Mouse (Mus musculus): ENCODE measurements around the gene Mipep. TPM values are rescaled to one million over a fixed set of nuclear protein-coding genes. Genes with fewer than 3 reads are reported as not detected.

Mipep gene
- polyA plus RNA-seq, 1 experiment from 2014 or later = 5.6 TPM

- WGBS (ENCODE audit: insufficient replicate concordance) = 93% methylated on average over 8 of the region's 8 CpGs
- TF ChIP-seq CTCF (IDR thresholded peaks at IDR 0.05; ENCODE audit: low read depth) (no peak), EP300 (IDR thresholded peaks at IDR 0.05; ENCODE audit: low read depth) (no peak)
- ATAC-seq = no peak
These were observed 87.5 kb downstream of the Mipep start for GRCm38 (mm10) chr14:60871831-60872230.

GRCm38 (mm10) chr14:60882106-60882505 lies 97.7 kb downstream of the Mipep start:
- TF ChIP-seq EP300 (IDR thresholded peaks at IDR 0.05; ENCODE audit: low read depth) (no peak), CTCF (IDR thresholded peaks at IDR 0.05; ENCODE audit: low read depth) (no peak)
- 86% methylated on average over 5 of the region's 5 CpGs for WGBS (ENCODE audit: insufficient replicate concordance)
- no peak overlapping the region for H3K27ac ChIP-seq (ENCODE audit: low read depth)

More at GRCm38 (mm10) chr14:60871831-60872230, 87.5 kb downstream of the Mipep start:
- H3K36me3 ChIP-seq (replicated peaks; ENCODE audit: insufficient read depth, low read length) = peaks cover 5% of the 10 kb centered on the region
- H3K4me3 ChIP-seq (ENCODE audit: low read depth, low read length) = no peak overlapping the region
- no peaks in the 10 kb centered on the region for H3K4me1 ChIP-seq (ENCODE audit: insufficient read depth)
- H3K9me3 ChIP-seq (ENCODE audit: low read length) = no peaks in the 10 kb centered on the region
- no peak overlapping the region for H3K4me2 ChIP-seq (ENCODE audit: low read depth, low read length)
- H3K27ac ChIP-seq (ENCODE audit: low read depth) = no peak overlapping the region
- H3K9ac ChIP-seq (replicated peaks) = no peak overlapping the region
- DNase-seq = no peak
- no peaks in the 10 kb centered on the region for H3K27me3 ChIP-seq (ENCODE audit: insufficient read depth, low read length)

GRCm38 (mm10) chr14:60882681-60883080 lies 98.3 kb downstream of the Mipep start:
- H3K9me3 ChIP-seq (ENCODE audit: low read length) = peaks cover 5% of the 10 kb centered on the region; the same call in 1 of the 2 replicates
- H3K27me3 ChIP-seq (ENCODE audit: insufficient read depth, low read length) = no peaks in the 10 kb centered on the region
- DNase-seq = no peak
- no peak overlapping the region for H3K4me2 ChIP-seq (ENCODE audit: low read depth, low read length)
- H3K4me1 ChIP-seq (ENCODE audit: insufficient read depth) = no peaks in the 10 kb centered on the region
- H3K4me3 ChIP-seq (ENCODE audit: low read depth, low read length) = no peak overlapping the region
- no peak overlapping the region for H3K27ac ChIP-seq (ENCODE audit: low read depth)
- H3K36me3 ChIP-seq (replicated peaks; ENCODE audit: insufficient read depth, low read length) = no peaks in the 10 kb centered on the region
- WGBS (ENCODE audit: insufficient replicate concordance) = 77% methylated on average over 4 of the region's 4 CpGs
- no peak for ATAC-seq
- TF ChIP-seq EP300 (IDR thresholded peaks at IDR 0.05; ENCODE audit: low read depth) (no peak), CTCF (IDR thresholded peaks at IDR 0.05; ENCODE audit: low read depth) (no peak)
- no peak overlapping the region for H3K9ac ChIP-seq (replicated peaks)

More at GRCm38 (mm10) chr14:60882106-60882505, 97.7 kb downstream of the Mipep start:
- ATAC-seq (no peak), DNase-seq (no peak)
- H3K4me2 ChIP-seq (ENCODE audit: low read depth, low read length) = no peak overlapping the region
- H3K36me3 ChIP-seq (replicated peaks; ENCODE audit: insufficient read depth, low read length) = no peaks in the 10 kb centered on the region
- H3K9me3 ChIP-seq (ENCODE audit: low read length) = peaks cover 5% of the 10 kb centered on the region; the same call in 1 of the 2 replicates
- H3K4me1 ChIP-seq (ENCODE audit: insufficient read depth) = no peaks in the 10 kb centered on the region
- no peaks in the 10 kb centered on the region for H3K27me3 ChIP-seq (ENCODE audit: insufficient read depth, low read length)
- H3K4me3 ChIP-seq (ENCODE audit: low read depth, low read length) = no peak overlapping the region
- no peak overlapping the region for H3K9ac ChIP-seq (replicated peaks)

GRCm38 (mm10) chr14:60885361-60885950 lies 101.1 kb downstream of the Mipep start:
- no peaks in the 10 kb centered on the region for H3K36me3 ChIP-seq (replicated peaks; ENCODE audit: insufficient read depth, low read length)
- TF ChIP-seq CTCF (IDR thresholded peaks at IDR 0.05; ENCODE audit: low read depth) (no peak), EP300 (IDR thresholded peaks at IDR 0.05; ENCODE audit: low read depth) (no peak)
- no peak overlapping the region for H3K4me2 ChIP-seq (ENCODE audit: low read depth, low read length)
- ATAC-seq (no peak), DNase-seq (no peak)
- no peaks in the 10 kb centered on the region for H3K4me1 ChIP-seq (ENCODE audit: insufficient read depth)
- no peak overlapping the region for H3K27ac ChIP-seq (ENCODE audit: low read depth)
- WGBS (ENCODE audit: insufficient replicate concordance) = 74% methylated on average over 6 of the region's 6 CpGs
- H3K9ac ChIP-seq (replicated peaks) = no peak overlapping the region
- H3K27me3 ChIP-seq (ENCODE audit: insufficient read depth, low read length) = no peaks in the 10 kb centered on the region
- H3K4me3 ChIP-seq (ENCODE audit: low read depth, low read length) = no peak overlapping the region
- peaks cover 9% of the 10 kb centered on the region; the same call in 1 of the 2 replicates for H3K9me3 ChIP-seq (ENCODE audit: low read length)

- no peak for DNase-seq
- Histone ChIP-seq H3K4me1 (ENCODE audit: insufficient read depth) (no peaks in the 10 kb centered on the region), H3K9ac (replicated peaks) (no peak overlapping the region), H3K27me3 (ENCODE audit: insufficient read depth, low read length) (no peaks in the 10 kb centered on the region), H3K9me3 (ENCODE audit: low read length) (no peaks in the 10 kb centered on the region), H3K4me2 (ENCODE audit: low read depth, low read length) (no peak overlapping the region), H3K4me3 (ENCODE audit: low read depth, low read length) (no peak overlapping the region), H3K27ac (ENCODE audit: low read depth) (no peak overlapping the region), H3K36me3 (replicated peaks; ENCODE audit: insufficient read depth, low read length) (no peaks in the 10 kb centered on the region)
- ATAC-seq = no peak
- WGBS (ENCODE audit: insufficient replicate concordance) = 88% methylated on average over 10 of the region's 10 CpGs
- TF ChIP-seq EP300 (IDR thresholded peaks at IDR 0.05; ENCODE audit: low read depth) (no peak), CTCF (IDR thresholded peaks at IDR 0.05; ENCODE audit: low read depth) (no peak)
These were observed 109.5 kb downstream of the Mipep start for GRCm38 (mm10) chr14:60893882-60894281.

- ATAC-seq (no peak), DNase-seq (no peak)
- H3K27ac ChIP-seq (ENCODE audit: low read depth) = no peak overlapping the region
- no peaks in the 10 kb centered on the region for H3K36me3 ChIP-seq (replicated peaks; ENCODE audit: insufficient read depth, low read length)
- no peak overlapping the region for H3K4me2 ChIP-seq (ENCODE audit: low read depth, low read length)
- H3K9ac ChIP-seq (replicated peaks) = no peak overlapping the region
- H3K27me3 ChIP-seq (ENCODE audit: insufficient read depth, low read length) = no peaks in the 10 kb centered on the region
- WGBS (ENCODE audit: insufficient replicate concordance) = 77% methylated on average over 19 of the region's 19 CpGs
- H3K9me3 ChIP-seq (ENCODE audit: low read length) = no peaks in the 10 kb centered on the region
- no peak overlapping the region for H3K4me3 ChIP-seq (ENCODE audit: low read depth, low read length)
- H3K4me1 ChIP-seq (ENCODE audit: insufficient read depth) = no peaks in the 10 kb centered on the region
- no peak for TF ChIP-seq EP300 (IDR thresholded peaks at IDR 0.05; ENCODE audit: low read depth)
- no peak for TF ChIP-seq CTCF (IDR thresholded peaks at IDR 0.05; ENCODE audit: low read depth)
These were observed 111.0 kb downstream of the Mipep start for GRCm38 (mm10) chr14:60895172-60896000.
